Mouse (Mus musculus): ENCODE results near the gene Fgd5. TPM values are rescaled to one million over a fixed set of nuclear protein-coding genes. Genes with fewer than 3 reads are reported as not detected.

Fgd5 gene
- total and polyA plus RNA-seq, 2 experiments from 2014 or later, result 6.7 to 13.0 TPM

GRCm38 (mm10) chr6:92036372-92036771 lies 57.7 kb downstream of the Fgd5 start:
- Histone ChIP-seq H3K4me3 (ENCODE audit: low read depth, low read length) (no peak overlapping the region), H3K4me2 (ENCODE audit: low read depth) (no peak overlapping the region), H3K4me1 (ENCODE audit: insufficient read depth) (no peaks in the 10 kb centered on the region), H3K27me3 (ENCODE audit: insufficient read depth, low read length) (no peaks in the 10 kb centered on the region), H3K27ac (ENCODE audit: low read depth, low read length) (no peak overlapping the region), H3K9me3 (ENCODE audit: low read length) (no peaks in the 10 kb centered on the region), H3K36me3 (ENCODE audit: insufficient read depth) (no peaks in the 10 kb centered on the region), H3K9ac (no peak overlapping the region)
- DNase-seq, result no peak
- TF ChIP-seq CTCF (IDR thresholded peaks at IDR 0.05; ENCODE audit: low read depth), result no peak
- WGBS, result 37% methylated on average over 5 of the region's 5 CpGs
- ATAC-seq, result no peak

DNA sequence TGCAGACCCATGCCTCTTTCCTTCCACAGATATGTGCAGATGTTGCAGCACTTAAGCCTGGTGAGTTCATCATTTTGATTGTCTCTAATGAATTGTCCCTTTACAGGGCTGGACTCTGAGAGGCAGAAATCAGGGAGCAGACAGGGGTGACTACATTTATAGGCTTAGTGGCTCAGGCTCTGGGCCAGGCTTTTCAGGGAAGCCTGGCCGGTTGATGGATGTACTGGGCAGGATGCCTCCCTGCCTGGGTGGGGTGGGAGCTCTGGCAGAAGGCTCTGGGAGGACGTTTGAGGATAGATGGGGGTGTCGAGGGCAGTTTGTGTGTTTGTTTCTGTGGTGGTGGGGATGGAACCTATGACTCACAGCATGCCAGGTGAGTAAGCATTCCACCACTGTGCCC lies 59.5 kb downstream of the Fgd5 start:
- H3K9ac ChIP-seq, result no peak overlapping the region
- no peaks in the 10 kb centered on the region for H3K4me1 ChIP-seq (ENCODE audit: insufficient read depth)
- H3K9me3 ChIP-seq (ENCODE audit: low read length), result no peaks in the 10 kb centered on the region
- no peak overlapping the region for H3K4me3 ChIP-seq (ENCODE audit: low read depth, low read length)
- H3K36me3 ChIP-seq (ENCODE audit: insufficient read depth), result no peaks in the 10 kb centered on the region
- H3K27ac ChIP-seq (ENCODE audit: low read depth, low read length), result no peak overlapping the region
- no peaks in the 10 kb centered on the region for H3K27me3 ChIP-seq (ENCODE audit: insufficient read depth, low read length)
- no peak for TF ChIP-seq CTCF (IDR thresholded peaks at IDR 0.05; ENCODE audit: low read depth)
- ATAC-seq (no peak), DNase-seq (no peak)
- 51% methylated on average over 3 of the region's 3 CpGs for WGBS
- no peak overlapping the region for H3K4me2 ChIP-seq (ENCODE audit: low read depth)

GRCm38 (mm10) chr6:92041271-92041670 lies 62.6 kb downstream of the Fgd5 start:
- DNase-seq (no peak), ATAC-seq (no peak)
- no peak overlapping the region for H3K4me2 ChIP-seq (ENCODE audit: low read depth)
- no peaks in the 10 kb centered on the region for H3K9me3 ChIP-seq (ENCODE audit: low read length)
- H3K36me3 ChIP-seq (ENCODE audit: insufficient read depth), result no peaks in the 10 kb centered on the region
- H3K27me3 ChIP-seq (ENCODE audit: insufficient read depth, low read length), result no peaks in the 10 kb centered on the region
- H3K4me3 ChIP-seq (ENCODE audit: low read depth, low read length), result no peak overlapping the region
- no peak overlapping the region for H3K27ac ChIP-seq (ENCODE audit: low read depth, low read length)
- H3K9ac ChIP-seq, result no peak overlapping the region
- WGBS, result 68% methylated on average over 5 of the region's 5 CpGs
- no peak for TF ChIP-seq CTCF (IDR thresholded peaks at IDR 0.05; ENCODE audit: low read depth)
- no peaks in the 10 kb centered on the region for H3K4me1 ChIP-seq (ENCODE audit: insufficient read depth)

DNA sequence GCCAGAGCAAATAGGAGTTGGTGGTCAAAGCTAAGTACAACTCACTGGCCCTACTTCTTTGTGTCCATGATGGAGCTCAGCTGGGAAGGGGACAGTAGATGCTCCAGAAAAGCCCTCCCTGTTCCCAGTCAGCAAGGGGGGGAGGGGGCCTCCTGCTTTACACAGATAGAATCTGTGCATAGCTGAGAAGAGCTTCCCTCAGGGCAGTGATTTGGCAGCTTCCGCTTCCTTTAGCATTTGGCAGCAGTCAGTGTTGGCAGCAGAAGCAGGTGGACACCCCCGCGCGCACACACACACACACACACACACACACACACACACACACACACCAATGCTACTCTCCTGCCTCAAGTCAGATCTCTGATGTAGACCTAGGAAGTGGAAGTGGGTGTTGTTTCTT lies 63.4 kb downstream of the Fgd5 start:
- peak; percentile 25 for DNase-seq
- Histone ChIP-seq H3K36me3 (ENCODE audit: insufficient read depth) (no peaks in the 10 kb centered on the region), H3K27me3 (ENCODE audit: insufficient read depth, low read length) (no peaks in the 10 kb centered on the region), H3K4me1 (ENCODE audit: insufficient read depth) (no peaks in the 10 kb centered on the region), H3K9ac (no peak overlapping the region), H3K27ac (ENCODE audit: low read depth, low read length) (no peak overlapping the region), H3K4me2 (ENCODE audit: low read depth) (no peak overlapping the region), H3K4me3 (ENCODE audit: low read depth, low read length) (no peak overlapping the region), H3K9me3 (ENCODE audit: low read length) (no peaks in the 10 kb centered on the region)
- 42% methylated on average over 4 of the region's 4 CpGs for WGBS
- no peak for TF ChIP-seq CTCF (IDR thresholded peaks at IDR 0.05; ENCODE audit: low read depth)
- peak; percentile 40; the same call in 1 of the 2 replicates for ATAC-seq

DNA sequence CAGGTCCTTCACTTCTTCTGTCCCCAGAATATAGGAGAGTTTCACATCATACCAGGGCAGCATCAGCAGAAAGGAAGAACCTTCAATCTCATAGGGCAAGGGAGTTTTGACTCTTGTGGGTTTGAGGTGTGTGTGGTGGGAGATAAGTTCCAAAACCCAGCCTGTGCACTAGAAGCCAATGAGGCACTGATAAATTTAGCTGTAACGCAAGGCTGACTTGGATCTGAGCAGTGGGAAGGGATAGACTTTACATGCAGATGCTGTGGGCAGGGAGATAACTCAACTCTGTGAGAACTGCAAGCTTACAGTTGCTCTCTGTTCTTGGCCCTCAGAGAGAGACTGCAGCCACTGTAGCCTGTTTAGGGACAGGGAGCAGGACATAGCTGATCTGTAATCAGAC lies 64.2 kb downstream of the Fgd5 start:
- Histone ChIP-seq H3K27me3 (ENCODE audit: insufficient read depth, low read length) (no peaks in the 10 kb centered on the region), H3K36me3 (ENCODE audit: insufficient read depth) (no peaks in the 10 kb centered on the region), H3K9me3 (ENCODE audit: low read length) (no peaks in the 10 kb centered on the region), H3K27ac (ENCODE audit: low read depth, low read length) (no peak overlapping the region), H3K4me3 (ENCODE audit: low read depth, low read length) (no peak overlapping the region), H3K9ac (no peak overlapping the region), H3K4me2 (ENCODE audit: low read depth) (no peak overlapping the region), H3K4me1 (ENCODE audit: insufficient read depth) (no peaks in the 10 kb centered on the region)
- 88% methylated on average over 1 of the region's 1 CpGs for WGBS
- DNase-seq, result no peak
- no peak for TF ChIP-seq CTCF (IDR thresholded peaks at IDR 0.05; ENCODE audit: low read depth)
- ATAC-seq, result no peak

DNA sequence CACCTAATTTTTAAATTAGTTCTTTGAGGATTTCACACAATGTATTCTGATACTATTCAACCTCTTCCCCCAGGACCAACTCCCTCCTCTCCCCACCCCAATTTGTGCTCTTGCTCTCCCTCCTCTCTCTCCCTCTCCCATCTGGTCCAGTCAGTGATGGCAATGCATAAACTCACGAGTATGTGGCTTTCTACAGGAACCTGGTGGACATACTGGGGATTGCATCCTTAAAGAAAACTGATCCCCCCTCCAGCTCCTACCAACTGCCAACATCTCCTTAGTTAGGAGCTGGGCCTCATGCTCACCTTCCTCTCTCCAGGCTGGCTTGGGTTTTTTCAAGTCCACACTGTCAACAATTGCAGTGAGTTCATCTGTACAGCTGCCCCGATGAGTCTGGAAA lies 79.1 kb downstream of the Fgd5 start:
- no peaks in the 10 kb centered on the region for H3K27me3 ChIP-seq (ENCODE audit: insufficient read depth, low read length)
- no peak overlapping the region for H3K4me2 ChIP-seq (ENCODE audit: low read depth)
- no peaks in the 10 kb centered on the region for H3K4me1 ChIP-seq (ENCODE audit: insufficient read depth)
- no peak overlapping the region for H3K27ac ChIP-seq (ENCODE audit: low read depth, low read length)
- DNase-seq (no peak), ATAC-seq (peak; percentile 36; the same call in 1 of the 2 replicates)
- H3K9ac ChIP-seq, result no peak overlapping the region
- no peaks in the 10 kb centered on the region for H3K9me3 ChIP-seq (ENCODE audit: low read length)
- 58% methylated on average over 2 of the region's 2 CpGs for WGBS
- no peaks in the 10 kb centered on the region for H3K36me3 ChIP-seq (ENCODE audit: insufficient read depth)
- peak; percentile 54 for TF ChIP-seq CTCF (IDR thresholded peaks at IDR 0.05; ENCODE audit: low read depth)
- H3K4me3 ChIP-seq (ENCODE audit: low read depth, low read length), result no peak overlapping the region

GRCm38 (mm10) chr6:92061725-92062124 lies 83.0 kb downstream of the Fgd5 start:
- 46% methylated on average over 5 of the region's 5 CpGs for WGBS

GRCm38 (mm10) chr6:92063452-92063851 lies 84.8 kb downstream of the Fgd5 start:
- whole genome bisulfite sequencing, result 76% methylated on average over 2 of the region's 2 CpGs
- Histone ChIP-seq H3K36me3 (ENCODE audit: insufficient read depth) (no peaks in the 10 kb centered on the region), H3K4me2 (ENCODE audit: low read depth) (no peak overlapping the region), H3K27me3 (ENCODE audit: insufficient read depth, low read length) (no peaks in the 10 kb centered on the region), H3K4me1 (ENCODE audit: insufficient read depth) (no peaks in the 10 kb centered on the region), H3K9me3 (ENCODE audit: low read length) (no peaks in the 10 kb centered on the region), H3K9ac (no peak overlapping the region), H3K27ac (ENCODE audit: low read depth, low read length) (no peak overlapping the region), H3K4me3 (ENCODE audit: low read depth, low read length) (no peak overlapping the region)
- no peak for TF ChIP-seq CTCF (IDR thresholded peaks at IDR 0.05; ENCODE audit: low read depth)
- ATAC-seq (no peak), DNase-seq (no peak)

More at GRCm38 (mm10) chr6:92061725-92062124, 83.0 kb downstream of the Fgd5 start:
- Histone ChIP-seq H3K9ac (no peak overlapping the region), H3K36me3 (ENCODE audit: insufficient read depth) (no peaks in the 10 kb centered on the region), H3K27me3 (ENCODE audit: insufficient read depth, low read length) (no peaks in the 10 kb centered on the region), H3K4me2 (ENCODE audit: low read depth) (no peak overlapping the region), H3K9me3 (ENCODE audit: low read length) (no peaks in the 10 kb centered on the region), H3K4me3 (ENCODE audit: low read depth, low read length) (no peak overlapping the region), H3K4me1 (ENCODE audit: insufficient read depth) (no peaks in the 10 kb centered on the region), H3K27ac (ENCODE audit: low read depth, low read length) (no peak overlapping the region)
- DNase-seq, result no peak
- no peak for TF ChIP-seq CTCF (IDR thresholded peaks at IDR 0.05; ENCODE audit: low read depth)
- ATAC-seq, result no peak

All from forebrain, postnatal 0 days (tissue).